In genomic region chr6:72627276-72627675, GRCm38 (mm10) we compare ENCODE assay signal across 17 mouse cellular contexts. TPM values are rescaled to one million over a fixed set of nuclear protein-coding genes. Genes with fewer than 3 reads are reported as not detected.
DNase-seq lines count a peak whose midpoint lies in the region; ATAC-seq and TF ChIP-seq lines count a peak whose summit lies in the region.
"Had no signal": no experiment of that assay in that cellular context is flagged by ENCODE, and none has a peak within 500 bp of the region (broad histone marks: within the 10 kb centered on the region; RNA-seq: fewer than 3 reads in every experiment).

No protein-coding gene starts in this region.

- no peaks in the 10 kb centered on the region for H3K36me3 ChIP-seq in forebrain, postnatal 0 days (ENCODE audit: insufficient read depth)

- H3K9me3 ChIP-seq in forebrain, postnatal 0 days (ENCODE audit: low read length) = no peaks in the 10 kb centered on the region
- H3K9me3 ChIP-seq: intestine, embryonic 15.5 days; limb, embryonic 12.5 days; megakaryocyte, embryonic 14.5 days had no signal

- no peaks in the 10 kb centered on the region for H3K4me1 ChIP-seq in forebrain, postnatal 0 days (ENCODE audit: insufficient read depth)
- H3K4me1 ChIP-seq: intestine, embryonic 15.5 days; limb, embryonic 12.5 days had no signal

- TF ChIP-seq CTCF in forebrain, postnatal 0 days (IDR thresholded peaks at IDR 0.05; ENCODE audit: low read depth) = no peak

- no peak overlapping the region for H3K27ac ChIP-seq in forebrain, postnatal 0 days (ENCODE audit: low read depth, low read length)
- H3K27ac ChIP-seq: intestine, embryonic 15.5 days; limb, embryonic 12.5 days had no signal

- DNase-seq in cerebellum, postnatal 10 days = peak; percentile 89 to 92
- no peak for DNase-seq in cerebellum, adult 9-10 months
- DNase-seq in layer of hippocampus, postnatal 10 days (ENCODE audit: low spot score in 2 of 2) = peak; percentile 37 to 60
- DNase-seq in layer of hippocampus, adult 9-10 months (ENCODE audit: low spot score) = no peak
- DNase-seq in kidney, postnatal 10 days = peak; percentile 60
- no peak for DNase-seq in forebrain, postnatal 0 days
- DNase-seq in adrenal gland, postnatal 4 days (ENCODE audit: low spot score in 2 of 2) = no peak
- DNase-seq: cerebellum, adult 9-11 months; heart, adult 11 months; heart, postnatal 14 days; liver, postnatal 0 days had no signal

- 91% methylated on average over 16 of the region's 16 CpGs for WGBS in forebrain, postnatal 0 days

- no peak overlapping the region for H3K9ac ChIP-seq in forebrain, postnatal 0 days
- H3K9ac ChIP-seq: intestine, embryonic 15.5 days; limb, embryonic 12.5 days; liver, postnatal 0 days had no signal

- peak; percentile 38 for ATAC-seq in granulocyte monocyte progenitor cell, adult 5-6 weeks (replicated peaks; ENCODE audit: poor library complexity, severe bottlenecking)
- ATAC-seq in forebrain, postnatal 0 days = no peak
- ATAC-seq: intestine, embryonic 15.5 days; liver, postnatal 0 days; Patski had no signal

- no peaks in the 10 kb centered on the region for H3K27me3 ChIP-seq in forebrain, postnatal 0 days (ENCODE audit: insufficient read depth, low read length)
- H3K27me3 ChIP-seq: CH12.LX; intestine, embryonic 15.5 days; limb, embryonic 12.5 days; Patski had no signal

- no peak overlapping the region for H3K4me3 ChIP-seq in forebrain, postnatal 0 days (ENCODE audit: low read depth, low read length)
- H3K4me3 ChIP-seq: intestine, embryonic 15.5 days; limb, embryonic 12.5 days; megakaryocyte, embryonic 14.5 days had no signal

- H3K4me2 ChIP-seq in forebrain, postnatal 0 days (ENCODE audit: low read depth) = no peak overlapping the region
- H3K4me2 ChIP-seq: intestine, embryonic 15.5 days; limb, embryonic 12.5 days had no signal

RNA-seq across cellular contexts. Expression of gene Tgoln1, which starts 10.5 kb away (rescaled TPM):
- 10 to 100 TPM; 49.7 to 51.1 TPM for total RNA-seq in layer of hippocampus, postnatal 10 days (2021)
- total RNA-seq in granulocyte monocyte progenitor cell, adult 5-6 weeks (2014; fragmentation: Nextera tagmentation) = 31.1 and 32.7 TPM in 2 replicates
- 66.5 and 71.3 TPM in 2 replicates for total RNA-seq in granulocyte monocyte progenitor cell, adult 5-6 weeks (2017)
- 24.3 and 30.9 TPM in 2 replicates for total RNA-seq in forebrain, postnatal 0 days (2014; rRNA removed)
- polyA plus RNA-seq in forebrain, postnatal 0 days (2015; fragmentation: Nextera tagmentation; extraction: Ambion mirVana) = 22.0 and 29.0 TPM in 2 replicates
- total RNA-seq in adrenal gland, postnatal 4 days (2021) = 10 to 100 TPM; 94.9 to 96.7 TPM

RNA-seq across cellular contexts. Expression of gene Retsat, which starts 29.0 kb away (rescaled TPM):
- 10 to 100 TPM; 34.3 to 35.6 TPM for total RNA-seq in layer of hippocampus, postnatal 10 days (2021)
- total RNA-seq in granulocyte monocyte progenitor cell, adult 5-6 weeks (2014; fragmentation: Nextera tagmentation) = 17.7 and 20.8 TPM in 2 replicates
- total RNA-seq in granulocyte monocyte progenitor cell, adult 5-6 weeks (2017) = 28.0 and 32.0 TPM in 2 replicates
- total RNA-seq in forebrain, postnatal 0 days (2014; rRNA removed) = 3.2 and 7.5 TPM in 2 replicates
- polyA plus RNA-seq in forebrain, postnatal 0 days (2015; fragmentation: Nextera tagmentation; extraction: Ambion mirVana) = 6.2 and 7.2 TPM in 2 replicates
- total RNA-seq in adrenal gland, postnatal 4 days (2021) = 100 to 1,000 TPM; 159 to 166 TPM

RNA-seq across cellular contexts. Expression of gene Elmod3, which starts 29.1 kb away (rescaled TPM):
- total RNA-seq in layer of hippocampus, postnatal 10 days (2021) = 10 to 100 TPM; 19.1 to 19.7 TPM
- 12.6 and 14.0 TPM in 2 replicates for total RNA-seq in granulocyte monocyte progenitor cell, adult 5-6 weeks (2014; fragmentation: Nextera tagmentation)
- 7.4 and 16.3 TPM in 2 replicates for total RNA-seq in granulocyte monocyte progenitor cell, adult 5-6 weeks (2017)
- 12.8 and 13.1 TPM in 2 replicates for total RNA-seq in forebrain, postnatal 0 days (2014; rRNA removed)
- 16.5 and 18.3 TPM in 2 replicates for polyA plus RNA-seq in forebrain, postnatal 0 days (2015; fragmentation: Nextera tagmentation; extraction: Ambion mirVana)
- 10 to 100 TPM; 14.2 to 16.8 TPM for total RNA-seq in adrenal gland, postnatal 4 days (2021)

Comparison
In these comparisons a context has a peak if more than half of its experiments do, and no peak if none do; other contexts are left out.
1. DNase-seq: peak in cerebellum, postnatal 10 days (2 of 2), layer of hippocampus, postnatal 10 days (2 of 2) and kidney, postnatal 10 days (single experiment); none in cerebellum, adult 9-10 months (single experiment), layer of hippocampus, adult 9-10 months (single experiment), forebrain, postnatal 0 days (single experiment) and adrenal gland, postnatal 4 days (0 of 2).
2. RNA of gene Retsat, which starts 29.0 kb away (total RNA-seq): 159 to 166 TPM in adrenal gland, postnatal 4 days; 34.3 to 35.6 TPM in layer of hippocampus, postnatal 10 days, 17.7 to 32.0 TPM in granulocyte monocyte progenitor cell, adult 5-6 weeks and 3.2 to 7.5 TPM in forebrain, postnatal 0 days; every median in the first group is over 4 times any median in the second.